Mouse (Mus musculus) ES-E14 (cell line): ENCODE results near the gene Prr5l.

Experiments used
- CHD2 ChIP-seq: IDR thresholded peaks from 2 replicates; pipeline ENCODE4 v1.6.1; 2014; ENCODE audit warnings: mild to moderate bottlenecking, low read depth, low read length, inconsistent platforms
- HCFC1 ChIP-seq: IDR thresholded peaks from 2 replicates; pipeline ENCODE4 v1.6.1; 2012; ENCODE audit warnings: low read length, inconsistent platforms, borderline replicate concordance; ENCODE audit not compliant: insufficient read depth
- MAFK ChIP-seq: IDR thresholded peaks from 2 replicates; pipeline ENCODE4 v1.6.1; 2014; ENCODE audit warnings: mild to moderate bottlenecking, low read depth, low read length, inconsistent platforms; ENCODE audit not compliant: insufficient read depth

- TF ChIP-seq HCFC1 (no peak), CHD2 (no peak), MAFK (no peak)
Measured at GRCm38 (mm10) chr2:101820816-101821215, 62.0 kb downstream of the Prr5l start.
